Mouse (Mus musculus) heart, adult 2 months (tissue): ENCODE measurements around the gene Aip. TPM values are rescaled to one million over a fixed set of nuclear protein-coding genes. Genes with fewer than 3 reads are reported as not detected.
A peak's percentile ranks its signal among the peaks of the same experiment; 100 is the strongest.

Source experiments
- DNase-seq, 2 experiments: peaks; one replicate each; pipeline ENCODE4 v3.0.0; 2021
- H3K27ac ChIP-seq: fragments of 200-600 bp; 2 replicates; pipeline ENCODE4 v1.8.1; 2022
- H3K27me3 ChIP-seq: fragments of 200-500 bp; 2 replicates; pipeline ENCODE4 v1.6.1; 2012; ENCODE audit warnings: mild to moderate bottlenecking, low read length, inconsistent platforms, mixed read lengths; ENCODE audit not compliant: control insufficient read depth, insufficient read depth
- H3K36me3 ChIP-seq: fragments of 200-500 bp; 2 replicates; pipeline ENCODE4 v1.6.1; 2012; ENCODE audit warnings: low read length, inconsistent platforms; ENCODE audit not compliant: control insufficient read depth, insufficient read depth
- H3K4me1 ChIP-seq: fragments of 200-500 bp; 2 replicates; pipeline ENCODE4 v1.6.1; 2011; ENCODE audit warnings: low read length; ENCODE audit not compliant: control insufficient read depth, insufficient read depth
- H3K4me3 ChIP-seq: fragments of 200-600 bp; 2 replicates; pipeline ENCODE4 v1.8.1; 2022
- H3K79me2 ChIP-seq: fragments of 200-500 bp; replicated peaks from 2 replicates; pipeline ENCODE4 v1.6.1; 2012; ENCODE audit warnings: mild to moderate bottlenecking, inconsistent platforms, low read length, moderate library complexity, mixed read lengths; ENCODE audit not compliant: control insufficient read depth, insufficient read depth
- H3K9ac ChIP-seq: fragments of 200-500 bp; 2 replicates; pipeline ENCODE4 v1.6.1; 2012; ENCODE audit warnings: low read depth, mild to moderate bottlenecking, control low read depth, inconsistent platforms, low read length, mixed read lengths
- CTCF ChIP-seq: fragments of 200-600 bp; IDR thresholded peaks from 2 replicates; pipeline ENCODE4 v1.8.1; 2022; ENCODE audit warnings: antibody characterized with exemption, mild to moderate bottlenecking, moderate library complexity
- EP300 ChIP-seq: fragments of 200-500 bp; IDR thresholded peaks from 2 replicates; pipeline ENCODE4 v1.6.1; 2011; ENCODE audit warnings: low read depth, low read length, control low read depth; ENCODE audit not compliant: insufficient read depth
- POLR2A ChIP-seq: fragments of 200-500 bp; IDR thresholded peaks from 2 replicates; pipeline ENCODE4 v1.6.1; 2011; ENCODE audit warnings: mild to moderate bottlenecking, low read depth, low read length, control low read depth; ENCODE audit not compliant: insufficient read depth
- WGBS: fragments of 180-500 bp; shearing (Covaris S2); methylation state at CpG from one replicate; pipeline ENCODE4 v1.1.7; 2018; 5-methylcytosine and 5-hydroxymethylcytosine counted together
- intact Hi-C: fragments of 180-260 bp; cut with DNase I; formaldehyde crosslinking; loops from one replicate; pipeline ENCODE4 v1.15.1; 2025
- polyA plus RNA-seq: library from polyadenylated mRNA; depleted of rRNA; stranded (reverse); fragments of >200 nt; gene quantifications from 2 replicates; pipeline ENCODE4 v1.2.3, GENCODE M21; 2012
- total RNA-seq, 2 experiments: library from RNA; stranded (reverse); gene quantifications; 2 replicates each; pipeline ENCODE4 v1.2.3; 2021

Aip gene
- total and polyA plus RNA-seq, 3 experiments = 55.1 to 69.4 (median 60.6) TPM

- H3K4me3 ChIP-seq = no peak overlapping the region
- intact Hi-C loops = no loop called here
- H3K36me3 ChIP-seq = no peaks in the 10 kb centered on the region
- H3K79me2 ChIP-seq = no peaks in the 10 kb centered on the region
- H3K4me1 ChIP-seq = no peaks in the 10 kb centered on the region
- no peak overlapping the region for H3K9ac ChIP-seq
- WGBS = 89% methylated on average over 15 of the region's 15 CpGs
- no peaks in the 10 kb centered on the region for H3K27me3 ChIP-seq
- TF ChIP-seq CTCF (no peak), EP300 (no peak), POLR2A (no peak)
- DNase-seq = no peak
- H3K27ac ChIP-seq = no peak overlapping the region
Observed at GRCm38 (mm10) chr19:4086156-4086555, 39.5 kb downstream of the Aip start.

GRCm38 (mm10) chr19:4084984-4085383 is 40.7 kb downstream of the Aip start:
- DNase-seq = no peak
- Histone ChIP-seq H3K4me1 (no peaks in the 10 kb centered on the region), H3K36me3 (no peaks in the 10 kb centered on the region), H3K9ac (no peak overlapping the region), H3K4me3 (no peak overlapping the region), H3K27me3 (no peaks in the 10 kb centered on the region), H3K27ac (no peak overlapping the region), H3K79me2 (no peaks in the 10 kb centered on the region)
- intact Hi-C loops = no loop called here
- WGBS = 82% methylated on average over 1 of the region's 1 CpGs
- peak; percentile 42 for TF ChIP-seq CTCF
- TF ChIP-seq POLR2A = no peak

GRCm38 (mm10) chr19:4083826-4084225 is 41.8 kb downstream of the Aip start:
- Histone ChIP-seq H3K4me3 (no peak overlapping the region), H3K27ac (no peak overlapping the region), H3K27me3 (no peaks in the 10 kb centered on the region), H3K4me1 (no peaks in the 10 kb centered on the region), H3K36me3 (no peaks in the 10 kb centered on the region), H3K79me2 (no peaks in the 10 kb centered on the region), H3K9ac (no peak overlapping the region)
- WGBS = 60% methylated on average over 8 of the region's 8 CpGs
- intact Hi-C loops = no loop called here
- no peak for TF ChIP-seq POLR2A
- TF ChIP-seq CTCF = no peak
- no peak for TF ChIP-seq EP300
- no peak for DNase-seq

GRCm38 (mm10) chr19:4083316-4083715 is 42.3 kb downstream of the Aip start:
- H3K79me2 ChIP-seq = no peaks in the 10 kb centered on the region
- H3K4me3 ChIP-seq = no peak overlapping the region
- no peaks in the 10 kb centered on the region for H3K4me1 ChIP-seq
- TF ChIP-seq EP300 = no peak
- TF ChIP-seq CTCF = no peak
- no peak for TF ChIP-seq POLR2A
- no peaks in the 10 kb centered on the region for H3K36me3 ChIP-seq
- intact Hi-C loops = no loop called here
- 76% methylated on average over 7 of the region's 7 CpGs for WGBS
- DNase-seq = no peak
- H3K27me3 ChIP-seq = no peaks in the 10 kb centered on the region
- no peak overlapping the region for H3K9ac ChIP-seq
- H3K27ac ChIP-seq = no peak overlapping the region

GRCm38 (mm10) chr19:4082219-4082965 is 43.3 kb downstream of the Aip start:
- no peaks in the 10 kb centered on the region for H3K79me2 ChIP-seq
- H3K4me1 ChIP-seq = no peaks in the 10 kb centered on the region
- H3K27me3 ChIP-seq = no peaks in the 10 kb centered on the region
- 77% methylated on average over 11 of the region's 11 CpGs for WGBS
- H3K4me3 ChIP-seq = no peak overlapping the region
- DNase-seq = no peak
- TF ChIP-seq POLR2A (no peak), CTCF (no peak), EP300 (no peak)
- no peak overlapping the region for H3K27ac ChIP-seq
- H3K9ac ChIP-seq = no peak overlapping the region
- no peaks in the 10 kb centered on the region for H3K36me3 ChIP-seq
- intact Hi-C loops = no loop called here

GRCm38 (mm10) chr19:4081394-4081793 is 44.3 kb downstream of the Aip start, which contains the start of gene Cabp2:
Gene Cabp2, plus strand, starts transcription at chr19:4081578.
- intact Hi-C loops = no loop called here
- no peaks in the 10 kb centered on the region for H3K79me2 ChIP-seq
- H3K9ac ChIP-seq = no peak within 1 kb of the TSS
- TF ChIP-seq CTCF = no peak
- TF ChIP-seq EP300 = no peak
- no peak for TF ChIP-seq POLR2A
- no peak within 1 kb of the TSS for H3K27ac ChIP-seq
- 78% methylated on average over 3 of the region's 3 CpGs for WGBS
- no peak within 1 kb of the TSS for H3K4me3 ChIP-seq
- H3K27me3 ChIP-seq = no peaks in the 10 kb centered on the region
- no peak for DNase-seq
- no peaks in the 10 kb centered on the region for H3K36me3 ChIP-seq
- no peaks in the 10 kb centered on the region for H3K4me1 ChIP-seq
